Mouse (Mus musculus) testis, adult 2 months (tissue): ENCODE results near the gene Gm20388.

Experiments used
- CTCF ChIP-seq: fragments of 200-500 bp; IDR thresholded peaks from 2 replicates; pipeline ENCODE4 v1.5.1; 2012; ENCODE audit warnings: low read depth, mild to moderate bottlenecking, inconsistent platforms, low read length, moderate library complexity; ENCODE audit not compliant: control insufficient read depth, insufficient read depth, insufficient replicate concordance
- POLR2A ChIP-seq: fragments of 200-500 bp; IDR thresholded peaks from 2 replicates; pipeline ENCODE4 v1.6.1; 2012; ENCODE audit warnings: low read depth, mild to moderate bottlenecking, inconsistent platforms, low read length, moderate library complexity; ENCODE audit not compliant: control insufficient read depth

DNA sequence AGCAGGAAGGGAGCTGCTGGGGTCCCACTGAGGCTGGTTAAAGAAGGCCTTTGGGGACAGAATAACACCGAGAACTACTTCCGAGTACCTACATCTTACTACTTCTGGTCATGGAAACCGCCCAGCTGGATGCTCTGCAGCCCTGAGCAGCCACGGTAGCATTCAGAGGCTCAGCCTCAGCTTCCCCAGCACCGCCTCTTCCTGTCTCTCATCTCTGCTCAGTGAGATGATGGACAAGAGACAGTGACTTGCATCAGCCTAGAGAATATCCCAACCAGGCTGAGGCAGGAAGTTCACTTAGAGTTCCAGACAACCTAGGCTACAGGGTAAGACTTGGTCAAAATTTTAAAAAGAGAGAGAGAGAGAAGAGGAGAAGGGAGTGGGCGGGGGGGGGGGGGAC, 3876.0 kb downstream of the Gm20388 start:
- no peak for TF ChIP-seq CTCF
- TF ChIP-seq POLR2A, result no peak
